Mouse (Mus musculus) kidney, postnatal 36 days (tissue): ENCODE data around the gene Galntl6.

Source experiments
- DNase-seq, 2 experiments: peaks; one replicate each; pipeline ENCODE4 v3.0.0; 2021 to 2022; ENCODE audit warnings: mixed read lengths in 2 of 2

Gene Galntl6

GRCm38 (mm10) chr8:57760921-57761320, 1151.5 kb downstream of the Galntl6 start:
- DNase-seq: no peak

GRCm38 (mm10) chr8:57758857-57759256, 1153.6 kb downstream of the Galntl6 start:
- no peak for DNase-seq

- no peak for DNase-seq
Measured at GRCm38 (mm10) chr8:57757476-57757875, 1155.0 kb downstream of the Galntl6 start.

- no peak for DNase-seq
Measured at GRCm38 (mm10) chr8:57754066-57754465, 1158.4 kb downstream of the Galntl6 start.

- no peak for DNase-seq
Measured at GRCm38 (mm10) chr8:57743636-57744035, 1168.8 kb downstream of the Galntl6 start.

GRCm38 (mm10) chr8:57741983-57742382, 1170.5 kb downstream of the Galntl6 start:
- DNase-seq: peak; percentile 7 to 21

- peak in 1 of 2 experiments; percentile 4 for DNase-seq
Measured at GRCm38 (mm10) chr8:57741309-57741708, 1171.1 kb downstream of the Galntl6 start.

- no peak for DNase-seq
Measured at GRCm38 (mm10) chr8:57737281-57737680, 1175.2 kb downstream of the Galntl6 start.

GRCm38 (mm10) chr8:57732795-57733194, 1179.6 kb downstream of the Galntl6 start:
- DNase-seq: no peak

- DNase-seq: peak in 1 of 2 experiments; percentile 20
Measured at GRCm38 (mm10) chr8:57731666-57732065, 1180.8 kb downstream of the Galntl6 start.

- no peak for DNase-seq
Measured at GRCm38 (mm10) chr8:57728276-57728675, 1184.2 kb downstream of the Galntl6 start.

GRCm38 (mm10) chr8:57724843-57725627, 1187.4 kb downstream of the Galntl6 start:
- no peak for DNase-seq
